Mouse (Mus musculus): ENCODE measurements at regions not wholly inside any gene's neighbourhood (a gene's known extent, or its start where the extent isn't known, plus 50 kb on each side); places are given as distances from the start of the nearest gene placed in this dataset.

GRCm38 (mm10) chr6:22671524-22671923 is 203.8 kb upstream of the Ptprz1 start:
- TF ChIP-seq CTCF (IDR thresholded peaks at IDR 0.05; ENCODE audit: low read depth, low read length), result no peak
- no peak for TF ChIP-seq POLR2A (IDR thresholded peaks at IDR 0.05; ENCODE audit: borderline replicate concordance, low read depth, low read length)
